Mouse (Mus musculus) liver, postnatal 0 days (tissue): Measurements from ENCODE around the gene Slc45a1.

Experiments used
- CTCF ChIP-seq: sonication (generic); IDR thresholded peaks from 2 replicates; pipeline ENCODE4 v1.5.1; 2016; ENCODE audit warnings: antibody characterized with exemption, low read depth
- EP300 ChIP-seq: IDR thresholded peaks from 2 replicates; pipeline ENCODE4 v1.6.1; 2016; ENCODE audit warnings: antibody characterized with exemption, low read depth, mild to moderate bottlenecking

GRCm38 (mm10) chr4:150677846-150678224 lies 25.9 kb upstream of the Slc45a1 start:
- TF ChIP-seq CTCF (no peak), EP300 (no peak)
